Mouse (Mus musculus): ENCODE data around the gene Uvrag.

The Uvrag gene

DNA sequence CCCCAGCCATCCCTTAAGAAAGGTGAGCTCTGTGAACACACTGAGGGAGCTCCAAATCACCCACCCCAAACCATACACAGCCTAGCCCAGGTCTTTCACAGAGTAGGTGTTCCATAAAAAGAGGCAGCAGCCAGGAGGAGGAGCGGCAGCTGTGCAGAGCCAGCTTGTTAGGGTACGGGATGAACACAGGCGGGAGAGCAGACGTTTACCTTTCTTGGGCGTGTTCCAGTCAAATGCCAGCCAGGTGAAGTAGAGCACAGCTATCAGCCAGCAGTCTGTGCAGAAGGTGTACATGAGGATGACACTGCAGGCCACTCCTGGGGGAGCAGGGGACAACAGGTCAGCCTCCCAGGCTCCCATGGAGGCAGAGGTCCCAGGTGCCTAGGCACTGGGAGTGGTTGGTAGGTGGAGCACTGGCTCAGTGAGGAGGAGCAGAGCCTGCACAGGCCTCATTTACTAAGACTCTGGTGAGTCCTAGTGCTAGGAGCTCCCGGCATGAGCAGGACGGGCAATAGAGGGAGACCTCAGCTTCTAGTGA is 24.0 kb upstream of the Uvrag start:
- DNase-seq (ENCODE audit: low read depth, low spot score): no peak

DNA sequence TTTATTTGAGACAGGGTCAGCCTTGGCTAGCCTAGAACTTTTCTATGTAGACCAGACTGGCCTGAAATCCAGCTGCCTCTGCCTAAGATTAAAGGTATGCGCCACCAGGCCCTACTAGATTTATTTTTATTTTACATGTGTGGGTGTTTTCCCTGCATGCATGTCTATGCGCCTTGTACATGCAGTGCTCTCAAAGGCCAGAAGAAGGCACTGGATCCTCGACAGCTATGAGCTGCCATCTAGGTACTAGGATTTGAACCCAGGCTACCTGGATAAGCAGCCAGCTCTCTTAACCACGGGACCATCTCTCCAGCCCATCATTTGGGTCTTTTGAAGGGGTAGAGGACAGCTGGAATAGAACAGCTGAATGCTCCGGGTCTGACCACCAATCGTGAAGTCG is 21.5 kb upstream of the Uvrag start:
- no peak for DNase-seq (ENCODE audit: low read depth, low spot score)

DNA sequence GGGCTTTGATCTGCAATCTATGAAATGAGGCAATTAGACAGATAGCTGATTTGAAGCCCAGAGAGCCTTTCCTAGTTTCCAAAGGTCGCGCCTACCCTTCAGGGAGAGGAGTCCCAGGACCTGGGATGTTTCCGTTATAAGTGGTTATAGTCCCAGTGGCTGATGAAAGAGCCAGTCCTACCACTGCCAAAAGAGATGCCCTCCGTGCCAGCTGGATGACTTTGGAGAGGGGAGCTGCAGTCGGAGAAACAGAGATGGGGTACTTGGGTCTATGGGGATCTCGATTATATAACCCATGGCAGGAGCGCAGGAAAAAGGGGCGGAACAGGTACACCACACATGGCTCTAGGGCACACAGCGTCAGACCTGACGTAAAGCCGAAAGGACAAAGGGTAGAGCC is 21.0 kb upstream of the Uvrag start:
- no peak for DNase-seq (ENCODE audit: low read depth, low spot score)

DNA sequence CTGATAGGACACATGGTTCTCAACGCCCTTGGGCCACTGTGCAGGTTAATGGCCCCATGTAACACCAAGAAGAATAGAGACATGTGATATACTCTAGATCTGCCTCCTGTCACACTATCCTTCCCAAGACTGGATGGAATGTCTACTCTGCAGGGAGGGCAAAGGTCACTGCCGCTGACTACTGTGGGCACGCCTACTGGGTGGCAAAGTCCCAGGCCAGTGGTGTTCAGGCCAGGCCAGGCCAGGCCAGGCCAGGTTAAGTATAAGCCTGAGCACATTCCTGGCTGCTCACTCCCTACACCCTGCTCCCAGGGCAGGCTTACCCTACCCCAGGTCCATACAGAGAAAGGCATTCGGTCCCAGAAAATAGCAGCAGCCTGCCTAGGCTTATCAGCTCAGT is 20.6 kb upstream of the Uvrag start:
- no peak for DNase-seq (ENCODE audit: low read depth, low spot score)

DNA sequence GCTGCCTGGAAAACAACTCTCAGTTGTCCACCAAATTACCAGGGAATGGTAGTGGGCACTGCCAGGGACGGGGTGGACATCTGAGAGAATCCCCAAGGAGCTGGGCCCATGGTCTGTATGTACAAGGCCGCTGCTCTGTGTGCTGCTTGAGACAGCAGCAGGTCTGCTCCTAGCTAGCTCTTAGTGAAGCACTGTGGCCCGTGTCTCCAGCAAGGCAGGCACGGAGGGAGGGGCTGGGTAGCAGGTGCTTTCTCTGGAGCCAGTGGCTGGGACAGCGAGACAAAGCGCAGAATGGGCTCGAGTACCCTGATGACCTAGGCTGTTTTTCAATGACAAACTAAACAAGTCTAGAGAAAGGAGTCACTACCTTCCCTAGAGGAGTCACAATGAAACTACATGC is 20.1 kb upstream of the Uvrag start:
- no peak for DNase-seq (ENCODE audit: low read depth, low spot score)

DNA sequence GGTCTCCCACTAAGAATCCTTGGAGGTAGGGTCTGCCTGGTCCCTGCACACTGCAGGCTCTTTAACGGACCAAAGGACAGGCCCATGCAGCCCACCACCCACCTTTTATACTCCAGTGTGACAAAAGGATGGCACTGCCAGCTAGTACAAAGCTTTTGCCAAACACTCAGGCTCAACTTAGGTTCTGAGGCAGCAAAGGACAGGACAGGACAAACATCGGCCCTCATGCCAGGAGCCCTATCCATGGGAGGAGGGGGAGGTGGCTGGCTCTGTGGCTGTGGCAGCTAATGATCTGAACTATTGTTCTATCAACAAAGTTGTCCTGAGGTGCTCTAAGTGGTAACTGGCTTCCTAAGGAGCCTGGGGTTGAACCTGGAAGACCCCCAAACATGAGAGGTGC is 18.5 kb upstream of the Uvrag start:
- DNase-seq (ENCODE audit: low read depth, low spot score): no peak

DNA sequence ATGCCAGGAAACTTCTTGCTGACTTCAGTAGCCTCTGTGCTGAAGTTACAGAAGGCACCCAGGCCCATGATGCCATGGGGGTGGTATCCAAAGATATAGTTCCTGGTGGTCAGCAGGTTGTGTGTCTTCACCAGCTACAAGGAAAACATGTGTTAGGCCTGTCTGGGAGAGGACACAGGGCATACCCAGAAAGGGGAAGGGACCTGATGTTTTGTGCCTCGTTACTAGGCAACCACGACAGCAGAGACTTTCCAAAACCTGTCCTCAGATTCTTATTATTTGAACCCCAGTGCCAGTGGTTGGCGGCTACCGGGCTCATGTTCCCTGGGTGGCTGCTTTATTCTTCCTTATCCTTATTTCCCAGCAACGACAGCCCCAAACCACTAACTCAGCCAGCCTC is 18.0 kb upstream of the Uvrag start:
- no peak for DNase-seq (ENCODE audit: low read depth, low spot score)

DNA sequence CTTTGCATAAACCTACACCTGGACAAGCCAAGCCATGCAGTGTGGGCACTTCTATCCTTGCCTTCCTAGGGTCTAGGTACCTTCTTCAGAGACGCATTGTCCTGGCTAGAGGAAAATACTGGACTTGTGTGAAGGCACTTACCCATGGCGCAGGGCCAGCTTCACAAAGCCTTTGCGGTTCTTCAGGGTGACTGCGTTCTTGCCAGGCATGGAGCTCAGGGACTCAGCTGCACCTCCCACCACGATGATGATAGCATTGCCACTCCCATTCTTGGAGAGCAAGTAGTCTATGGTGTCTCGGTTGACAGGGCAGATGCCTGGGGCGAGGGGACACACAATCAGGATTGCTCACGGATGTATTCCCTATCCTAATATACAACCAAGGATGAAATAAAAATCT is 17.1 kb upstream of the Uvrag start:
- DNase-seq (ENCODE audit: low read depth, low spot score): no peak

DNA sequence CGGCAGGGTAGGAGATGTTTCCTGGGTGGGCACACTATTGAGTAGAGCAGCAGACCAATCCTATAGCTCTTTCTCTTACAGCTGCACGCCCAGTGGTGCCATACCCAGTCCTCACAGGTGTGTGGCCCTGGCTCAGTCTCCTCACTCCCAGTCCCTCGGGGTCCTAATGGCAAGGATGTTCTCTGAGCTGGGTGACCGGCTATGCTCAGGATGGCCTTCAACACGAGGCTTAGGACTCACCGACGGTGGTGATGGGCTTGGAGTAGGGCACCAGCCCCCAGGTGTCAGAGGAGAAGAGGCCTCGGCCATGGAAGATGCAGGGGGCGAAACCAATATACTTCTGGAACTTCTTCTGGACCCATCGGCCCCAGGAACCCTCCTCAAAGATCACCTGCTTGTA is 15.8 kb upstream of the Uvrag start:
- DNase-seq (ENCODE audit: low read depth, low spot score): no peak

DNA sequence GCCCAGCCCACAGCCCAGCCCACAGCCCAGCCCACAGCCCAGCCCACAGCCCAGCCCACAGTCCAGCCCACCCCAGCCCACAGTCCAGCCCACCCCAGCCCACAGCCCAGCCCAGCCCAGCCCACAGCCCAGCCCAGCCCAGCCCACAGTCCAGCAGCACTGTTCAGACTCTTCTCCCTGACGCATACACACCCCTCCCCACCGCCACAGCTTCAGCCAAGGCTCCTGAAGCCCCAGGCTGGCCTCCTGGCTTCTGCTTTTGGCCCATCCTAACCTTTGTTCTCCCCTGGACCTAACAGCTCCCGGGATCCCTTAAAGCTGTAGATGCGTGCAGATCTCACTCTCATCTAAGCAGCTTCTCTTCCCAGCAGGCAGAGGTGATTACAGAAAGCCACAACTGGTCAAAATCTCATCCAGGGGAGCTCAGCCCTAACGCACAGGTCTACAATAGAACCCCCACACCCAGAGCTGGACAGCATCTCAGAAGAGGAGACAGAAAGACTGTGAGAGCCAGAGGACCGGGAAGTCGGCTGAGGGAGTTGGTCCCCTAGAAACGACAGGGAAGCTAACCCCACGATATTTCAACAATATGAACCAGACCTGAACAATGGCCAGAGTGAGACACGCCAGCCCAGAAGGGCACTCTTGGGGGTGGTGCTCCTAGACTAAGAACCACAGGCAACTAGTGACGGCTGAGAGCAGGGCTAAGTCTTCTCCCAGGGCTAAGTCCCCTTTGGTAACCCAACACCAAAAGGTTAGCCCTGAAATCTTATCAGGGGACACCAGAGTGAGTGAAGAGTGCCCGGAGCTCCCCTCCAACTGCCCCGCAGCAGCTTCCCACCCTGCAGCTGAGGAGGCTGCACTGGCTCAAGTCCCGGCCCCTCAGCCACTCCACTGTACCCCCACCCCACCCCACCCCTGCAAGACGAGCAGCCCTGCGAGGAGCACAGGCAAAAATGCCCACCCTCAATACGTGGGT is 14.7 kb upstream of the Uvrag start:
- peak; percentile 11 for DNase-seq (ENCODE audit: low read depth, low spot score)

DNA sequence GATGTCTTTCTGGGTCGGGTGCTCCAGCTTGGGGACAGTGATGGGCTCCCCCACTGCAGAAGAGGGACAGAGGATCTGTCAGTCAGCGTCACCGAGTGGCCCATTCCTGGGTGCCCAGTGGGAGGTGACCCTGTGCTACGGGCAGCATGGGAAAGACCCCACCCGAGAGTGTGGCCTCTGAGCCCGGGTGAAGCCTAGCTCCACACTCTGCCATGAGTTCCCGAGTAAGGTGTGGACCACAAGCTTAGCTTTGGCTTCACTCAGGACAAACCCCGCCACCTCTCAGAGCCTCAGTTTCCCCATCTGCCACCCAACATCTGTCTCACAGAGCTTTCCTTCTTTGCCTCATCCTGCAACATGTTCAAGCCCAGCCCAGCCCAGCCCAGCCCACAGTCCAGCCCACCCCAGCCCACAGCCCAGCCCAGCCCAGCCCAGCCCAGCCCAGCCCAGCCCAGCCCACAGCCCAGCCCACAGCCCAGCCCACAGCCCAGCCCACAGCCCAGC is 13.8 kb upstream of the Uvrag start:
- no peak for DNase-seq (ENCODE audit: low read depth, low spot score)

DNA sequence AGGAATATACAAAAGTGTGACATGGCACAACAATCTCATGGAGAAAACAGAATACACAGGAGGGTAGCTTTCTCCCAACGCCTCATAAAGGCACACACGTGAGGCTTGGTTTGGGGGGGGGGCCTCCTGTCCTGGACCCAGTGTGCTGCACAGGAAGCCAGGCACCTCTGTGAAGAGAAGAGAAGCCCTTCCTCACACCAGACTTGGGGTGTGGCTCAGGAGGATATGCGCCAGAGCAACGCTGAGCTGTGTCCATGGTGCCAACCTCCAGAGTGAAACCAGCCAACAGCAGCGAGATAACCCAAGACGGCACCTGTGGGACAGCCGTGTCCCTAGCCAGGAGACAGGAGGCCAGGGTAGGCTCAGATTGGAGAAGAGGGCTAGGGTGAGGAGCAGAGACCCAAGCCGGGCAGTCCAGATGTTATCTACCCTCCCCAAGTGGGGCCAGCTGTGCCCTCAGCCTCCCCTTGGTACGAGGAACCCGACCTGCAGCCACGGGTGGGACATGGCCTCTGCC is 12.8 kb upstream of the Uvrag start:
- no peak for DNase-seq (ENCODE audit: low read depth, low spot score)

DNA sequence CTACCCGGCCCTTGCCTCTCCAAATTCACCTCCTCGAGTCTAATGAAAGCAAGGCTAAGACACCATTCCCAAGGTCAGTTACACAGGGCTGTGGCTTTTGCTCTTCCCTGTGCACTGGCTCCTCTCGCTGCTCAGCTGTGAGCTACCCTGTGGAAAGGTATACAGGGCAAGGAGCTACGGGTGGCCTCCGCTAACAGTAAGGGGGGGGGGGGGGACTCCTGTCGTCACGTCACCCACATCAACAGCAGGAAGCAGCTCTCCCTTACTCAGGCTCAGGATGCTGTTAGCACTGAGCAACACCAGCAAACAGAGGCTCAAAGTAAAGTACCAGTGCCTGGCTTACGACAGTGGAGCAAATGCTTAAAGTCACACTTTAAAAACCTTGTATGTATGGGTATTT is 11.8 kb upstream of the Uvrag start:
- DNase-seq (ENCODE audit: low read depth, low spot score): no peak

DNA sequence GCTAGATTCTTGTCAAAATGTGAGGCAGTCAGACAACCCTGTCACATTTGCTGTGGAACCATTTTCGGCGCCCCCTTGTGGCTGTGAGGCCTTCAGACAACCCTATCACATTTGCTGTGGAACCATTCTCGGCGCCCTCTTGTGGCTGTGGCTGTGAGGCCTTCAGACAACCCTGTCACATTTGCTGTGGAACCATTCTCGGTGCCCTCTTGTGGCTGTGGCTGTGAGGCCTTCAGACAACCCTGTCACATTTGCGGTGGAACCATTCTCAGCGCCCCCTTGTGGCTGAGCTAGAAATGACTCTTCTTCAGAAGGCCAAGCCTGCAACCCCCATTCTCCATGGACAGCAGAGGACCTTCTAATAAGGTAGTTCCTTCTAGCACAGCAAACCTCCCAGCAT is 10.4 kb upstream of the Uvrag start:
- DNase-seq (ENCODE audit: low read depth, low spot score): peak; percentile 97

DNA sequence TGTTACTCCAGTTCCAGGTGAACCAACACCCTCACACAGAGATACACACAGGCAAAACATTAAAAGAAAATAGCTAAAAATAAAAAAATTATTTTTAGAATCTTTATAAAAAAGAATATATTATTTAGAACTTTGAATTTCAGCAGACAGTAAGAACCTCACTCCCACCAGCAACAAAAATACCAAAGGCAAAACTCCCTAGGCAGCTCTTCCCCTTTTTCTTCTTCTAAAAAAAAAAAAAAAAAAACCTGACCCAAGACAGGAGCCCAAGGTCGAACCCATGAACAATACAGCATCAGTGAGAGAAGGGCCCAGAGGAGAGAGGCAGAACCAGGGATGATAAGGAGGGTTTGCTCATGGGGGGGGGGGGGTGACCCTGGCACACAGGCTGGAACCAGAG is 8.1 kb upstream of the Uvrag start:
- DNase-seq (ENCODE audit: low read depth, low spot score): no peak

DNA sequence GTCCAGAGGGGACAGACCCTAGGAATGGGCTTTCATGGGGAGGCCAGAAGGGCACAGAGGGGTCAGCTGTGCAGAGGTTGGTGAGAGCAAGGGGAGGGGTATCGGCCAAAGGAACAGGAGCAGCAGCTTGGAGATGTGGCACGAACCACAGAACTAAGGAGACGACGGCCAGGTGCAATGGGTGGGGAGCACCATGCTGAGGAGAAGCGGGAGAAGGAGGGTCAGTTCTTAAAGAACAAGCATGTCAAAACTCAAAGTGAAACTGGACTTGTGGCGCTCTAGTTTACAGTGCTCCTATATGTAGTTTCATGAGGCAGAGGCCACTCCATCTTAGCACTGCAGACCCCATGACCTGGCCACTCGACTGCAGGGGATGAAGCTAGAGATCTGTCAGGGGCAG is 6.6 kb upstream of the Uvrag start:
- no peak for DNase-seq (ENCODE audit: low read depth, low spot score)

DNA sequence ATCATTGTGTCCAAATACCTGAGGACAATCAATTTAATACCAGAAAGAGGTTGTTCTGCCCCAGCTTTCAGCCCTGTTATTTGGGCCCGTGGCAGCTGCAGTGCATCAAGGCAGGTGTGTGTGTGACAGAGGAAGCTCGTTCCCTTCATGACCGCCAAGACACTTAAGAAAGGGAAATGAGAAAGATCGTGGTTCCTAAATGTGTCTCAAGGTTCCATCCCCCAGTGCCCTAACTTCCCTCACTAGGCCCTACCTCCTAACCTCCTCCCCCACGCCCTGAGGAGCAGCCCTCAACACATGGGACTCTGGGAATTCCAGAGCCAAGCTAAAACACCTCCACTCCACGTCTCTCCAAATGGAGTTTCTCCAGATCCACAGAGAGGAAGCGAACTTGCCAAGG is 6.0 kb upstream of the Uvrag start:
- no peak for DNase-seq (ENCODE audit: low read depth, low spot score)

DNA sequence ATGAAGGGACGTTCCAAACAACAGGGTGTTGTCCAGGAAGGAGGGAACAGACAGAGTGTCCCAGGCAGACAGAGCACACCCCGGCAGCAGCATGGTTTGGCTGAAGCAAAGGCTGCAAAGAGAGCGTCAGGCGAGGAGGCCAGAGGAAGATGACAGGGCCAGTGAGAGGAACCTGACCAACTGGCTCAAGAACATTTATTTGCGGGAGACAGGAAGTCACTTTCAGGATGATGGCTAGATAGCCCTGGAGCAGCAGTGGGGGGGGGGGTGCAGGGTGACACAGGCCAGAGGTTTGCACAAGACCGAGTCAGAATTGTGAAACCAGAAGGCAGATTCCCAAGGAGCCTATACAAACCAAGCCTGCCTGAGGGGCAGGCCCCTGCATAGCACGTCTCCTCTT is 5.1 kb upstream of the Uvrag start:
- DNase-seq (ENCODE audit: low read depth, low spot score): no peak

DNA sequence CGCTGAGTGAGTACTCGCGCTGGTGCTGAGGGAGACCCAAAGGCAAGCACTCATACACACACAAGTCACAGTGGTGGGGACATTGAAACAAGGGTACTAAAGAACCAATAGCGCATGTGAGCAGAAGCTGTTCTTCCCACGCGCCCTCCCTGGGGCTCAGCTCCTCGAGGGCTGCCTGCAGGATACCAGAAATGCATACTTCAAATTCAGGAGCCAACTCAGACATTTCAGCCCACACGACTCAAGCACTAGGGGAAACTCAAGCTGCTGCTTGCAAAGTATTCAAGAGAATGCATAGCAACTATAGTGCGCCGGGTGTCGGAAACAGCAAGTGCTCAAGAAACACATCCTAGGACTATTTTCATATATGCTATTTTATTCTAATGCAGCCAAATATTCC is 3.7 kb upstream of the Uvrag start:
- no peak for DNase-seq (ENCODE audit: low read depth, low spot score)

DNA sequence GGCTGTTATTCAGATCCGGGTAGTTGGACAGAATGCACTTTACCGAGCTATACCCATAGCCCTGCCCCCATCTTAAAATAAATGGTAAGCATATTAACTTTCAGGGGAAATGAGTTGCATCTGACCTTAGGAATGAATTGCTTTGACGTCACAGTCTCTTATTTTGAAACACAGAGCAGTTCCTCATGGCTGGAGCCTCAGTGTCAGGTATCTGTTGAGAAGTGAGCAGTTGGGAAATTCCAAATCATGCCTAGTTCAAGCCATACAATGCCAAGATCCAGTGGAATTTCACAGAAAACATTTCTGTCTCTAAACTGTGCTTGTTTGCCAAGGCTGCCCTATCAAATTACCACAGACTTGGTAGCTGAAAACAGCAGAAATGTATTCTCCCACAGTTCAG is 2.3 kb upstream of the Uvrag start:
- DNase-seq (ENCODE audit: low read depth, low spot score): no peak

DNA sequence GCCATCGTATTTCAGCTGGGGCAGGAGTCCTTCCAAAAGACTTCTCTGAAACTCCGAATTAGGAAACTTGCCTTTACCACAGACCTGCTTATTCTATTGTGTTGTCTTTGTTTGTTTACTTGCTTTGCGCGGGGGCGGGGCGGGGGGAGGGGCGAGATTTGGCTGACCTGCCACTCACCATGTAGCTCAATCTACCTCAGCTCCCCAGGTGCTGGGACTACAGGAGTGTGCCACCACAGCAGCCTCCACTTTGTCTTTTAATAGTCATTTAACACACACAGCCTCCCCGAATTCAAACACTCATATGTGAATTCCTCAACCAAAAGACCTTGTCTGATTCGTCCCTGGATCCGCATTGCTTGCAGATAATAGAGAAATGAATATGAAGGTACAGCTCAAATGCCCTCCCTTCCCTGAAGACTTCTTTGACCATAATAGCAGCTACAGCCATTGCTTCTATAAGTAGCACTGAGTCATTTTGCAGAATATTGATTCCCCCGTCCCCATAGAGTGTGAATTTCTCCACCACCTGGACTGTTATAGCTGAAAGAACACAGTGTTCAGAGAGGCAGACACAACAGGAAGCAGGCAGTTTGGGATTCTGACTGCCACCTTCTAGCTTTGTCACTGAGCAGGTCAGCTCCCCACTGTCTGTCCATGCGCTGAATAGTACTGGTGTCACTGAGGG is 1.1 kb upstream of the Uvrag start:
- DNase-seq (ENCODE audit: low read depth, low spot score): no peak

DNA sequence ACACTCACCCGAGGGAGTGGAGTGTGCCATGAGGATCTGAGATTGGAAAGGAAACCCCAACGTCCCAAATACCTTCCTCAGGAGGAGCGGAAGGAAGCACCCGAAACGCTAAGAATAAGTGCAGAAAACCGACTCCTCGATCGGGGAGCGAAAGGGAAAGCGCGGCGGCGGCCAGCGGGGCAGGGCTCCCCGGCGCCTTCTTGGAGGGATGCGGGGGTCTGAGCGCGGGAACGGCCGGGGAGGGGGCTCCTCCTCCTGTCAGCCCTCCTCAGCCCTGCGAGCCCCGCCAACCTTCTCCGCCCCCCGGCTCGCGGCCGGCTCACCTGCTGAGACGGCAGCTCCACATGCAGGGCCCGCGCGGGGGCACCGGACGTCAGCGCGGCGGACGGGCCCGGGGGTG is 430 bp downstream of the Uvrag start:
- no peak for DNase-seq (ENCODE audit: low read depth, low spot score)

Measured in ES-CJ7 (cell line).